Mouse (Mus musculus) testis, adult 2 months (tissue): ENCODE results near the gene Arhgap40.

Experiments used
- CTCF ChIP-seq: fragments of 200-500 bp; IDR thresholded peaks from 2 replicates; pipeline ENCODE4 v1.5.1; 2012; ENCODE audit warnings: low read depth, mild to moderate bottlenecking, inconsistent platforms, low read length, moderate library complexity; ENCODE audit not compliant: control insufficient read depth, insufficient read depth, insufficient replicate concordance
- POLR2A ChIP-seq: fragments of 200-500 bp; IDR thresholded peaks from 2 replicates; pipeline ENCODE4 v1.6.1; 2012; ENCODE audit warnings: low read depth, mild to moderate bottlenecking, inconsistent platforms, low read length, moderate library complexity; ENCODE audit not compliant: control insufficient read depth

DNA sequence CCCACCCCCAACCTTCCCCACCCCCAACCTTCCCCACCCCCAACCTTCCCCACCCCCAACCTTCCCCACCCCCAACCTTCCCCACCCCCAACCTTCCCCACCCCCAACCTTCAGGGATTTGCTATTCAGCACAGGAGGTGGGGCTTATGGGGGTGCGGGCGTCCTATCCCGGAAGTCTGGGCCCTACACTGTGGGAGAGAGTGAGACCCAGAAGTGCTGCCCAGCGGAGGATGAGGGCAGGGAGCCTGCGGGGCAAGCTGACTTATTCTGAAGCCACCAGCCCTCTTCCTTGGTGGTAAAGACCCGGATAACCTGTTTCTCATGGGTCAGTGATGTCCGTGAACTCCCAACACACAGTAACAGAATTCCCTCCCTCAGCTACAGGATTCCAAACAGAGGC, 42.7 kb downstream of the Arhgap40 start:
- no peak for TF ChIP-seq POLR2A
- no peak for TF ChIP-seq CTCF
